Mouse (Mus musculus) C2C12 (cell line): ENCODE data around the gene Smad1. TPM values are rescaled to one million over a fixed set of nuclear protein-coding genes. Genes with fewer than 3 reads are reported as not detected.

ENCODE experiments used
- H3K27me3 ChIP-seq: one replicate; pipeline ENCODE4 v1.6.1; 2011; ENCODE audit not compliant: control insufficient read depth, insufficient read depth, insufficient read length
- H3K36me3 ChIP-seq: one replicate; pipeline ENCODE4 v1.6.1; 2011; ENCODE audit not compliant: control insufficient read depth, insufficient read depth
- H3K4me3 ChIP-seq: one replicate; pipeline ENCODE4 v1.5.1; 2011; ENCODE audit warnings: mild to moderate bottlenecking, control low read depth; ENCODE audit not compliant: poor library complexity, insufficient read depth, severe bottlenecking
- H3K79me2 ChIP-seq: one replicate; pipeline ENCODE4 v1.6.1; 2011; ENCODE audit not compliant: control insufficient read depth, insufficient read depth
- H3K79me3 ChIP-seq: one replicate; pipeline ENCODE4 v1.6.1; 2011; ENCODE audit warnings: low read depth, control low read depth
- H3ac ChIP-seq: one replicate; pipeline ENCODE3; 2011; ENCODE audit warnings: low read depth; ENCODE audit not compliant: control insufficient read depth, insufficient read length
- CEBPB ChIP-seq: IDR thresholded peaks from one replicate; pipeline ENCODE4 v1.6.1; 2011; ENCODE audit warnings: low read depth, mild to moderate bottlenecking, control low read depth, moderate library complexity
- CTCF ChIP-seq: IDR thresholded peaks from one replicate; pipeline ENCODE4 v1.5.1; 2011; ENCODE audit not compliant: control insufficient read depth, insufficient read depth, insufficient read length
- FOSL1 ChIP-seq: IDR thresholded peaks from one replicate; pipeline ENCODE4 v1.8.0; 2011; ENCODE audit warnings: mild to moderate bottlenecking, low read length; ENCODE audit not compliant: poor library complexity, insufficient read depth, severe bottlenecking
- MAX ChIP-seq: IDR thresholded peaks from one replicate; pipeline ENCODE4 v1.6.1; 2011; ENCODE audit warnings: mild to moderate bottlenecking, control low read depth
- MYOD1 ChIP-seq: IDR thresholded peaks from one replicate; pipeline ENCODE4 v1.6.1; 2011; ENCODE audit warnings: low read depth; ENCODE audit not compliant: control insufficient read depth, insufficient read length
- MYOG ChIP-seq: IDR thresholded peaks from one replicate; pipeline ENCODE4 v1.6.1; 2011; ENCODE audit not compliant: control insufficient read depth, insufficient read length; ENCODE audit errors: extremely low read depth
- USF1 ChIP-seq: IDR thresholded peaks from one replicate; pipeline ENCODE4 v1.6.1; 2011; ENCODE audit warnings: low read depth, mild to moderate bottlenecking, control low read depth, moderate library complexity
- polyA plus RNA-seq: library from polyadenylated mRNA; unstranded; fragments of >200 nt; fragmentation: generic; extraction: Trizol; gene quantifications from one replicate; pipeline ENCODE4 v1.2.1, GENCODE M21; 2012; ENCODE audit warnings: missing spikeins

The Smad1 gene
- polyA plus RNA-seq, 1 experiment = 11.2 TPM

DNA sequence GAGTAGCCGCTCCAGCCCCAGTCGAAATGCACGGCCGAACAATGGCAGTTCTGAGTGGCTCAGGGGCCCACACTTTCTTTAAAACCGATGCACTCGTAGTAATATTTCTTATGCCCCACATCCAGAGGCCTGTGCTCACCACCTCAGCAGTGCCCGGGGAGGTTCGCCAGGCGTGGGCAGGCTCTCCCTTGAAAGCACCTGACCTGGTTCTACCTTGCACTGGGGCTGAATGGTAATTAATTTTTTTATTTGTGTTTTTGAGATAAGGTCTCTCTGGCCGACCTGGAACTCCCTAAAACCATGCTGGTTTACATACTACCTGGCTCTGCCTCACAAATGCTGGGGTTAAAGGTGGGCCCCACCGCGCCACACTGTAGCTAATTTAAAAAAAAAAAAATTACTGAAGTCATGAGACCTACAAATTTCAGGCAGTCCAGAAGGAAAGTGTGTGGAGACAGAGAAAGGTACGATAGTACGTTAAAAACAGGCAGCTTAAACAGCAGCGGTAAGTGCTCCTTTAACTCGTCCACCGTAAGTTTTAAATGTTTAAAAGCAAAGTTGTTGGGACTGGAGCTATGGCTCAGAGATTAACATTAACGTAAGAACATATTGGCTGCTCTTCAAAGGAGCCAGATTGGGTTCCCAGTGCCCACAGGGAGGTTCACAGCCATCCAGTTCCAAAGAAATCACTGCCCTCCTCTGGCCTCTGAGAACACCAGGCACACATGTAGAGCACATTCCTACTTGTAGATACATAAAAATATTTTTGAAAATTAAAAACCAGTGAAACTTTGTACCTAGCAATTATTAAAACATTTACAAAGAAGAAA lies 103.8 kb downstream of the Smad1 start:
- no peaks in the 10 kb centered on the region for H3K36me3 ChIP-seq
- no peaks in the 10 kb centered on the region for H3K79me2 ChIP-seq
- TF ChIP-seq MYOG = no peak
- TF ChIP-seq MAX = no peak
- TF ChIP-seq CTCF = no peak
- no peak for TF ChIP-seq USF1
- no peak for TF ChIP-seq MYOD1
- TF ChIP-seq FOSL1 = no peak
- no peak for TF ChIP-seq CEBPB
- peak overlapping the region; percentile 39 for H3K4me3 ChIP-seq
- no peaks in the 10 kb centered on the region for H3K27me3 ChIP-seq
- H3K79me3 ChIP-seq = no peaks in the 10 kb centered on the region
- H3ac ChIP-seq = peak overlapping the region; percentile 77

DNA sequence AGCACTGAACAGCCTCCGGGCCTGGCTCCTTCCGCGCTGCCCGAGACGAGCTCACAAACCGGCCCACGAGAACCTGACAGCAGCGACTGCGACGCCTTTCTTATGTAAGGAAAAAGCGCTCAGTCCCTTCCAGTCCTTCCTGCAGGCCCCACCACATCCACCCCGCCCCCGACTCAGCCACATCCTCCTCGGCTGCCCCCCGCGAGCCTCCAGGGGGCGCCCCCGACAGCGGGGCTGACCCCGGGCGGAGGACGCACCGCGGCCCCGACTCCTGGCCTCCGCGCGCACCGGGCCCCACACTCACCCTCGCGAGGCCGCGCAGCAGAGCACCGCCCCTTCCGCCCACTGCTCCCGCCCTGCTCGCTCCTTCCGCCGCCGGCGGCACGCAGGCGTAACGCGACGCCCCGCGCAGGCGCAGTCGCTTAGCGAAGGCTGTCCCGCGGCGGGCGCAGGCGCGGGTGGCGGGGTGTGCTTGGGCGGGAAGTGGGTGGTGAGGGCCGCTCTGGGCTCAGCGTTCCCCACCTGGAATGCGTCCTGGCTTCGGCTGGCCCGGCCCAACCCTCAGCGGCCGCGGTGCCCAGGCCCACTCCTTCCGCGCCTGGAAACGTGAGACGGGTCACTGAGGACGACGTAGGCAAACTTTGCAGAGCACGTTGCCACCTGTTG lies 104.6 kb downstream of the Smad1 start, which contains the start of gene Mmaa:
Gene Mmaa (minus strand): TSS at position 328 of the 666 bp plus-strand sequence.
- H3ac ChIP-seq = peak within 1 kb of the TSS; percentile 80
- H3K79me2 ChIP-seq = no peaks in the 10 kb centered on the region
- no peaks in the 10 kb centered on the region for H3K27me3 ChIP-seq
- TF ChIP-seq MYOD1 (no peak), FOSL1 (no peak), CTCF (peak; percentile 85), MAX (peak; percentile 35), CEBPB (no peak), MYOG (no peak), USF1 (no peak)
- H3K36me3 ChIP-seq = no peaks in the 10 kb centered on the region
- peak within 1 kb of the TSS; percentile 42 for H3K4me3 ChIP-seq
- no peaks in the 10 kb centered on the region for H3K79me3 ChIP-seq

DNA sequence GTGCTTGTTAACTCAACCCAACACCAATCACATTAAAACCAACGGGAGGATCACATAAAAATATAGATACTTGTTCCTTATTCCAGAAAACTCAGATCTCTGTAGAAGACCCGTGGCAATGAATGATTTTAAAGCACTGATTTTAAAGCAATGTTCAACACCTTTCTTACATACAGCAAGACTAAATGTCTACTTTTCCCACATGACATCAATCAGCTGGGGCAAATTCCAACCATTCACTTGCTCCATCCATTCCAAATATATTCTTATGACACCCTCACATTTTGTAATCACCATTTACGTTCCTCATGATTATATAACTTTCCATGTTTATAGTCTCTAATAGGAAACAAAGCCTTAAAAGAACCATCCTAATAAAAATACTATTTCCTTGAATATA lies 105.5 kb downstream of the Smad1 start:
- TF ChIP-seq CEBPB = no peak
- no peak for TF ChIP-seq MYOD1
- no peak for TF ChIP-seq USF1
- TF ChIP-seq MAX = no peak
- no peak for TF ChIP-seq FOSL1
- TF ChIP-seq CTCF = no peak
- TF ChIP-seq MYOG = no peak
- Histone ChIP-seq H3K79me3 (no peaks in the 10 kb centered on the region), H3K79me2 (no peaks in the 10 kb centered on the region), H3K4me3 (peak overlapping the region; percentile 42), H3K27me3 (no peaks in the 10 kb centered on the region), H3K36me3 (no peaks in the 10 kb centered on the region), H3ac (peak overlapping the region; percentile 24)

DNA sequence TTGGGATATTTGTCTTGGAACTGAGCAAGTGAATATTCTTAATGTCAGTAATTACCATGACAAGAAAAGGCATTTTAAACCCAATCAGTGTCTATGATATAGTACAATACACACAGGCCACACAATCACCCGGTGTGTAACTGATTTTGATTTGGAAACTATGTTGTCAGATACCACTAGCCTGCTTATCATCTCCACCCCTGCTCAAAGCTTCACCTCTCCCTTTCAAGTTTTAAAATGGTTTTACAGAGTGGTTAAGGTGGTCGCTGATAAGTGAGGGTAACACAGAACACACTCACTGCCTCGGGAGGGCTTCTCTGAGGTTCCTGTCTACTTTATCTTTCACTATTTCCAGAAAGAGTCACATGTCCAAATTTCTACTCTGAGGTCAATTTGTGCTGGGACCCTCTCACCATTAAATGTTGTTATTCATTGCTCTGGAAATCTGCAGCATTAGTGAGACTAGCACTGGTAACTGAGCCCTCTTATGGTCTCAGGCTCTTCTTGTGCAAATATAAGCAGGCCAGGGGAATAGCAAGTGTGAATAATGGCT lies 106.5 kb downstream of the Smad1 start:
- Histone ChIP-seq H3K36me3 (no peaks in the 10 kb centered on the region), H3K79me3 (no peaks in the 10 kb centered on the region), H3K79me2 (no peaks in the 10 kb centered on the region), H3K4me3 (no peak overlapping the region), H3ac (no peak overlapping the region), H3K27me3 (no peaks in the 10 kb centered on the region)
- TF ChIP-seq CTCF (no peak), MAX (no peak), MYOG (no peak), MYOD1 (no peak), CEBPB (no peak), FOSL1 (no peak), USF1 (no peak)

DNA sequence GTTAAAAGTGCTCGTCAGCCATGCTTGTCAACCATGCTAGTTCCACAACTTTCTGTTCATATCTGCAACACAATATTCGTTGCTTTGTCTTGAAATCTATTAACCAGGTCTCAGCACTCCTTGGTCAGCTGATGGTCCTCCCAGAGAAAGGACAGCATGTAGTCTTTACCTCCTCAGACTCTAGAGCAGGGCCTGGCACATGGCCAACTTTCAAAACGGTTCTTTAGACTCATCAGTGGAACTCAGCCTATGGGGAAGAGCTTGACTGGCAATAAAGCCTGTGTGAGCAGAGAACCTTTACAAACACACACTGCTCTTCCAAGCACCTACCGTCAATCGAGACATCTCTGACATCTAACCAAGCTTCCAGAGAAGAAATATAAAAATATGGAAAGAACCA lies 109.7 kb downstream of the Smad1 start:
- Histone ChIP-seq H3K36me3 (no peaks in the 10 kb centered on the region), H3K4me3 (no peak overlapping the region), H3ac (no peak overlapping the region), H3K27me3 (no peaks in the 10 kb centered on the region), H3K79me3 (no peaks in the 10 kb centered on the region), H3K79me2 (no peaks in the 10 kb centered on the region)
- TF ChIP-seq CEBPB (no peak), MAX (no peak), USF1 (no peak), FOSL1 (no peak), MYOG (no peak), CTCF (no peak), MYOD1 (no peak)
